Mouse (Mus musculus): ENCODE results near the gene Lrrk1.

GRCm38 (mm10) chr7:66387419-66387812, 734 bp downstream of the Lrrk1 start:
- no peak for TF ChIP-seq CTCF (IDR thresholded peaks at IDR 0.05)
- TF ChIP-seq POLR2A (IDR thresholded peaks at IDR 0.05; ENCODE audit: insufficient read depth, low read depth, low read length) = no peak
- no peak for TF ChIP-seq EP300 (IDR thresholded peaks at IDR 0.05; ENCODE audit: insufficient read depth, low read depth, low read length)
